Mouse (Mus musculus) forebrain, embryonic 11.5 days (tissue): ENCODE measurements around the gene Stk38l. TPM values are rescaled to one million over a fixed set of nuclear protein-coding genes. Genes with fewer than 3 reads are reported as not detected.

ENCODE experiments used
- ATAC-seq: fragments of 200-750 bp; cut with Nextera tagmentation; replicated peaks from 2 replicates; pipeline ENCODE4 v1.8.0; 2017; ENCODE audit warnings: moderate TSS enrichment; ENCODE audit not compliant: low FRiP score
- DNase-seq: peaks from one replicate; pipeline ENCODE4 v3.0.0-alpha.2; 2017; ENCODE audit warnings: low spot score
- H3K27ac ChIP-seq: fragments of 300-500 bp; sonication (generic); 2 replicates; pipeline ENCODE4 v1.5.1; 2014; ENCODE audit warnings: low read depth, low read length
- H3K27me3 ChIP-seq: fragments of 300-500 bp; sonication (generic); 2 replicates; pipeline ENCODE4 v1.6.1; 2014; ENCODE audit warnings: mild to moderate bottlenecking, low read length, mixed read lengths; ENCODE audit not compliant: control insufficient read depth, insufficient read depth
- H3K36me3 ChIP-seq: fragments of 300-500 bp; sonication (generic); 2 replicates; pipeline ENCODE4 v1.6.1; 2014; ENCODE audit warnings: mild to moderate bottlenecking, low read length, moderate library complexity, mixed read lengths; ENCODE audit not compliant: control insufficient read depth, insufficient read depth
- H3K4me1 ChIP-seq: fragments of 300-500 bp; sonication (generic); replicated peaks from 2 replicates; pipeline ENCODE4 v1.6.1; 2014; ENCODE audit warnings: low read length, mixed read lengths; ENCODE audit not compliant: control insufficient read depth, insufficient read depth
- H3K4me2 ChIP-seq: fragments of 300-500 bp; sonication (generic); 2 replicates; pipeline ENCODE4 v1.6.1; 2014; ENCODE audit warnings: low read depth, mild to moderate bottlenecking, low read length, moderate library complexity, mixed read lengths; ENCODE audit not compliant: severe bottlenecking
- H3K4me3 ChIP-seq: fragments of 300-500 bp; sonication (generic); 2 replicates; pipeline ENCODE4 v1.5.1; 2014; ENCODE audit warnings: low read depth, low read length
- H3K9ac ChIP-seq: fragments of 300-500 bp; sonication (generic); 2 replicates; pipeline ENCODE4 v1.6.1; 2014; ENCODE audit warnings: low read length
- H3K9me3 ChIP-seq: fragments of 300-500 bp; sonication (generic); 2 replicates; pipeline ENCODE4 v1.6.1; 2016; ENCODE audit warnings: low read length, mixed read lengths; ENCODE audit not compliant: control insufficient read depth
- WGBS: fragments of 180-500 bp; shearing (Covaris S2); extraction: QIAGEN DNeasy Blood & Tissue Kit; methylation state at CpG from one replicate; pipeline ENCODE4 v1.1.7; 2014; 5-methylcytosine and 5-hydroxymethylcytosine counted together
- polyA plus RNA-seq: library from polyadenylated mRNA; unstranded; fragments of >200 nt; fragmentation: Nextera tagmentation; extraction: Ambion mirVana; gene quantifications from 2 replicates; pipeline ENCODE4 v1.2.1, GENCODE M21; 2014

Gene Stk38l
- polyA plus RNA-seq, 1 experiment from 2014 or later, result 17.7 TPM

DNA sequence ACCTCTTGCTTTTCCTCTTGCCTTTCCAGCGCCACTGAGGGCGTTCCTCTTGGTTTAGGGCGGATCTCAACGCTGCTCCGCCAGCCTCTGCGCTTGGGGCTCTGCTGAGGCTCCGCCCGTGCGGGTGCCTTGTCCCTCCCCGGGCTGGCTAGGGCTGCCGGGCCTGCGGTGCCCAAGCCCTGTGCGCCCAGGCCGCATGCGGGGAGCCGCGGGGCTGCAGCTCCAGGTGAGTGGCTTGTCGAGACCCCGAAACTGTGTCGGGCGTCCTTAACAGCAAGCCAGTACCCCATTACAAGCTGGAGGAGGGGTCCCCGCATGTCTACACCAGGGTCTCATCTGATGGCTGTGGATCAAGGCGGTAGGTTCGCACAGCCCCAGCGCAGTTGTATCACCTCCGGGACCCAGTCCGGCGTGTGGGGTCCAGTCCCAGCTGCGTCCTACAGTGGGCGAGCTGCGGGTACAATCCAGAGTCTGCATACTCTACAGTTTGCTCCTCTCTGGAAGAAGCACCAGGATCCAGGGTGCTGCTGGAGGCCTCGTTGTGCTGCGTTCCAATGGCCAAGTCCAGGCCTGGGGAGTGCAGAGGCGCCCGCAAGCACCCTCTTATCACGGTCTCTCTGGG, 71.2 kb downstream of the Stk38l start, which contains the start of gene Arntl2:
Gene Arntl2 (plus strand): TSS at position 132 of the 622 bp plus-strand sequence.
- H3K9me3 ChIP-seq, result no peaks in the 10 kb centered on the region
- WGBS, result 2% methylated on average over 36 of the region's 36 CpGs
- peak; percentile 82 for DNase-seq
- H3K9ac ChIP-seq, result peak within 1 kb of the TSS; percentile 65
- no peak within 1 kb of the TSS for H3K27ac ChIP-seq
- H3K4me2 ChIP-seq, result peak within 1 kb of the TSS; percentile 81
- no peaks in the 10 kb centered on the region for H3K36me3 ChIP-seq
- peaks cover 5% of the 10 kb centered on the region; the same call in 1 of the 2 replicates for H3K4me1 ChIP-seq
- ATAC-seq, result peak; percentile 94
- peaks cover 4% of the 10 kb centered on the region; the same call in 1 of the 2 replicates for H3K27me3 ChIP-seq
- peak within 1 kb of the TSS; percentile 44 for H3K4me3 ChIP-seq

DNA sequence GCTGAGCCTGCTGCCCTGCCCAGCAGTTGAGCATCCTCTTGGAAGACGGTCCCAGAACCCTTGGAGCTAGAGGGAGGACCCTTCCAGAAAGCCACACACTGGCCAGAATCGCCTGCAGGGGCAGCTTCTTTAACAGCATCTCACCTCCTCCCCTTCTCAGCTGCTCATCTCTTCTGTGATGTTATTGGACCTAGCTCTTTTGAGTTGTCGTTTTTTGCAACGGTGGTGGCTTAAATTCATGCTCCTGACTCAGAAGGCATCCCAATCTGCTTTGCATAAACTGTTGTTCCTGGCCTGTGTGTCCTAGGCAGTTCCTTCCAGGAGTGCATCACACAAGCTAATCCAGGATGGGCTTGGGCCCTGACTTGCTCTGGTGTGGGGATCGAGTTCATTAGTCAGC, 72.7 kb downstream of the Stk38l start:
- Histone ChIP-seq H3K36me3 (no peaks in the 10 kb centered on the region), H3K4me2 (no peak overlapping the region), H3K9ac (no peak overlapping the region), H3K27ac (no peak overlapping the region), H3K9me3 (no peaks in the 10 kb centered on the region), H3K4me3 (no peak overlapping the region), H3K4me1 (peaks cover 5% of the 10 kb centered on the region; the same call in 1 of the 2 replicates), H3K27me3 (peaks cover 4% of the 10 kb centered on the region; the same call in 1 of the 2 replicates)
- DNase-seq (peak; percentile 44), ATAC-seq (no peak)
- WGBS, result 67% methylated on average over 5 of the region's 5 CpGs

DNA sequence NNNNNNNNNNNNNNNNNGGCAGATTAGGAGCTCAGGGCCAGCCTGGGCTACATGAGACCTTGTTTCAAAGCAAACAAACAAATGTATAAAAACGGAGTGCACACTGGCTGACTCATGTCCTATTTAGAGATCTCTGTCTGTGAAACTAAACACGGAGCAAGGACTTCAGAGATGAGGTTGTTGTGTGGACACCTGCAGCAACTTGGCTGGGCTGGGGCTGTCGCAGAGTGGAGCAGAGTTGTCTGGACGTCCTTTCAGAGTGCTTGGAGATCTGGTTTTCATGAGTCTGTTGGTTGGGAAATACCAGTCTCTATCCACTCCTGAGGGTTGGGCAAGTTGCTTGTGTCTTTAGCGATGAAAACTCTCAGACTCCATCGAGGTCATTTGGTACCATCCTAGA, 85.2 kb downstream of the Stk38l start:
- WGBS, result 90% methylated on average over 6 of the region's 6 CpGs
- H3K4me3 ChIP-seq, result no peak overlapping the region
- no peaks in the 10 kb centered on the region for H3K36me3 ChIP-seq
- H3K9ac ChIP-seq, result no peak overlapping the region
- no peak overlapping the region for H3K4me2 ChIP-seq
- H3K9me3 ChIP-seq, result no peaks in the 10 kb centered on the region
- no peaks in the 10 kb centered on the region for H3K4me1 ChIP-seq
- no peaks in the 10 kb centered on the region for H3K27me3 ChIP-seq
- no peak overlapping the region for H3K27ac ChIP-seq
- peak; percentile 39 for DNase-seq
- no peak for ATAC-seq

DNA sequence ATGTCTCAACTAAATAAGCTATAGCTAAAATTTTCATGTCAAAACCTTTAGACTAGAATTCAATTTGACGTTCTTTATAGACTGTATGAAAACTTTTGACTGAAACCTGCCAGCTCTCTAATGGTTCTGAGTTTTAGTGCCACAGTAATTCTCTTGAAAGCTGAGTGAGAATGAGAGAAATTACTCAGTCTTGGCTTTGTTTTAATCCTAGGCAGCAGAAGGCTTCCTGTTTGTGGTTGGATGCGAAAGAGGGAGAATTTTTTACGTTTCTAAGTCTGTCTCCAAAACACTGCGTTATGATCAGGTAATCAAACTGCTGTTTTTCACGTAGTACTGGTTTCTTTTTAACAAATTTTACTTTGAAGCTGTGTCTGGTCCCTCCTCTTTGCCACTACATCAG, 88.2 kb downstream of the Stk38l start:
- Histone ChIP-seq H3K27me3 (no peaks in the 10 kb centered on the region), H3K4me3 (no peak overlapping the region), H3K9ac (no peak overlapping the region), H3K4me2 (no peak overlapping the region), H3K4me1 (no peaks in the 10 kb centered on the region), H3K27ac (no peak overlapping the region), H3K9me3 (no peaks in the 10 kb centered on the region), H3K36me3 (no peaks in the 10 kb centered on the region)
- WGBS, result 94% methylated on average over 5 of the region's 5 CpGs
- DNase-seq, result no peak
- no peak for ATAC-seq

DNA sequence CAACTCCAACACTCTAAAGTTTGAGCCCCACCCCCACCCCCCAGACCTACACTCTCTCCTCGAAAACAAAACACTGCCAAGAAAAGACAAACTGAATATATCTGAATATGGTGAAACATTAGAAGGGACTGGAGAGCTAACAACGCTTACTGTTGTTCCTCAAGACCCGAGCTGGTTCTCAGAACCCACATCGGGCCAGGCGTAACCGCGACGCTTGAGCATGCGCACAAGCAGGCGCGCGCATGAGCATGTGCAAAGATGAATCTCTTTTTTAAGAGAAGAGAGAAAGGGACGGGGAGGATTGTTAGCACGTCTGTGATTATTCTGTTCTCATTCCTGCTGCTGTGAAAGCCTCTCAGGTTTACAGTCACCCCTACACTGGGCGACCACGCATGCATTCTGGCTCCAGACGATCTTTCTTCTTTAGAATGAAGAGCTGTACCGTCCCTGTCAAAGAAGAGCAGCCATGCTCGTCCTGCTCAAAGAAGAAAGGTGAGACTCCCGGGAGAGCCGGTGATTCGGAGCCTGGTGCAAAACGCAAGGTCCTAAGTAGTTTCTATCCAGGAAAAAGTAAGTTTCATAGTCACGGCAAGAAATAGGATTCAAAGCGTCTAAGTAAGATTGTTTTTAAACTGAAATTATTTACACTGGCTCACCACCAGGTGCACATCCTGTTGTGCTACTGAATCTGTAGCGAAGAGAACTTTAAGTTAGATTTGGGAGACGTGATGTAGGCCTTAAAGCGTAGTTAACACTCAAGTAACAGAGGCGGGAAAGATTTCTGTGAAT, 95.6 kb downstream of the Stk38l start:
- no peaks in the 10 kb centered on the region for H3K4me1 ChIP-seq
- H3K4me2 ChIP-seq, result no peak overlapping the region
- H3K4me3 ChIP-seq, result no peak overlapping the region
- H3K9ac ChIP-seq, result no peak overlapping the region
- 88% methylated on average over 29 of the region's 29 CpGs for WGBS
- ATAC-seq (no peak), DNase-seq (no peak)
- no peaks in the 10 kb centered on the region for H3K27me3 ChIP-seq
- no peaks in the 10 kb centered on the region for H3K9me3 ChIP-seq
- H3K27ac ChIP-seq, result no peak overlapping the region
- no peaks in the 10 kb centered on the region for H3K36me3 ChIP-seq

DNA sequence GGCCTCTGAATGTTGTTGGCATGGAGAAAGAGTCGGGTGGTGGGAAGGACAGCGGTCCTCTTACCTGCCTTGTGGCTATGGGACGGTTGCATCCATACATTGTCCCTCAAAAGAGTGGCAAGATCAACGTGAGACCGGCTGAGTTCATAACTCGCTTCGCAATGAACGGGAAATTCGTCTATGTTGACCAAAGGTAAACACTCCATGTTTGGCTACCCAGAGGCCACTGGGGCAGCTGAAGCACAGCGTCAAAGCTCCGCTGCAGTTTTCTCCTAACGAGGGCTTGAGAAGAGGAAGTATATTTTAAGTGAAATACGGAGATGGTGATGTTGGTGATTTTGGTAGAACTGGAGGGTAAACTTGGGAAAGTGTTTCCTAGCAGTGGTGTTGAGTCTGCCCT, 97.2 kb downstream of the Stk38l start:
- H3K4me3 ChIP-seq, result no peak overlapping the region
- H3K4me2 ChIP-seq, result no peak overlapping the region
- 89% methylated on average over 13 of the region's 13 CpGs for WGBS
- no peaks in the 10 kb centered on the region for H3K27me3 ChIP-seq
- ATAC-seq, result no peak
- no peak overlapping the region for H3K9ac ChIP-seq
- DNase-seq, result no peak
- no peak overlapping the region for H3K27ac ChIP-seq
- H3K36me3 ChIP-seq, result no peaks in the 10 kb centered on the region
- no peaks in the 10 kb centered on the region for H3K4me1 ChIP-seq
- no peaks in the 10 kb centered on the region for H3K9me3 ChIP-seq

DNA sequence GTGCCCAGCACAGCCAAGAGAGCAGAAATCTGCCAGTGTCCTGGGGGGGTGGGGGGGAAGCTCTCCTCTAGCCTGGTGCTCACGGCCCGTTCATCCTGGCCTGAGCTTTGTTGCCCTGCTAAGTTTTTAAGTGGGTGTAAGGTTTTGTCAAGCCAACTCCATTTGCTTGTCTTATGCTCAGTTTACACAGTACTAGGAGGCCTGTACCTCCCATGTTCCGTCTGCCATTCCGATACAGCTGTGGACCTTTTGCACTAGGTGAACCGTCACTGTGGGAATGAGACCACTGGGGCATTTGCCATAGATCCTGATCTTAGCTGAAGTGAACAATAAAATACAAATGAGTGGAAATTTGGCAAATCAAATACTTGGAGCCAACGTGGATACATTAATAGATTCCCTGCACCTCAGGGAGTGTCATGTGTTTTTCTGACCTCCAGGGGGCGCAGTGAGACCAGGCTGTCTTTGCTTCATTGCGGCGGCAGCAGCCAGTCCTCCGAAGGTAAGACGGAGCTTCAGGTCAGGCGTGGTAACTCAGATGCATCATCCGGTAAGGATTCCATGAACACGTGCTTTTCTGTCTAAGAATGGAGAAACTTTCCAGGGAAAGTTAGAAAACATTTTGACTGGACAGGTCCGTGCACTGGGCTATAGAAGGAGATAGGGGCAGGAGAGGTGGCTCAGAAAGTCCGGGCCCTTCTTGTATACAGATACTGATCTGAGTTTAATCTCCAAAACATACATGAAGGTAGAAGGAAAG, 100.1 kb downstream of the Stk38l start:
- Histone ChIP-seq H3K4me3 (no peak overlapping the region), H3K9me3 (no peaks in the 10 kb centered on the region), H3K4me1 (no peaks in the 10 kb centered on the region), H3K27me3 (no peaks in the 10 kb centered on the region), H3K36me3 (no peaks in the 10 kb centered on the region), H3K9ac (no peak overlapping the region), H3K4me2 (no peak overlapping the region), H3K27ac (no peak overlapping the region)
- DNase-seq (peak; percentile 81), ATAC-seq (peak; percentile 76)
- WGBS, result 40% methylated on average over 16 of the region's 16 CpGs

DNA sequence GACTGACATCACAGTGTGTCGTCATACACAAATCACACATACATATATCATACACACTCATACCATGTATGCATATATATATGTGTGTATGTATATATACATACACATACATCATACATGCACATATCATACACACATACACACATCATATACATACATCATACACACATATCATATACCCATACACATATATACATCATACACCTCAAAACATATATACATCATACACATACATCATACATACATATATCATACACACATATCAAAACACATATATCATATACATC, 100.6 kb downstream of the Stk38l start:
- Histone ChIP-seq H3K4me2 (no peak overlapping the region), H3K4me1 (no peaks in the 10 kb centered on the region), H3K36me3 (no peaks in the 10 kb centered on the region), H3K27me3 (no peaks in the 10 kb centered on the region), H3K9me3 (no peaks in the 10 kb centered on the region), H3K4me3 (no peak overlapping the region), H3K27ac (no peak overlapping the region), H3K9ac (no peak overlapping the region)
- 70% methylated on average over 1 of the region's 1 CpGs for WGBS
- DNase-seq (no peak), ATAC-seq (peak; percentile 31; the same call in 1 of the 2 replicates)
